Mouse (Mus musculus) liver (tissue): ENCODE measurements around the gene Awat1.

Source experiments
- DNase-seq: peaks from one replicate; pipeline ENCODE4 v3.0.0-alpha.2; 2020; ENCODE audit warnings: mixed read lengths

The Awat1 gene

GRCm38 (mm10) chrX:100571951-100572350, at the start of gene Awat1:
Gene Awat1 (plus strand): TSS chrX:100572251.
- DNase-seq, result no peak

- DNase-seq, result no peak
These were observed 47.6 kb upstream of the Awat1 start, which contains the start of gene Dgat2l6 for GRCm38 (mm10) chrX:100524471-100524870. Gene Dgat2l6 (plus strand): TSS chrX:100524838.

DNA sequence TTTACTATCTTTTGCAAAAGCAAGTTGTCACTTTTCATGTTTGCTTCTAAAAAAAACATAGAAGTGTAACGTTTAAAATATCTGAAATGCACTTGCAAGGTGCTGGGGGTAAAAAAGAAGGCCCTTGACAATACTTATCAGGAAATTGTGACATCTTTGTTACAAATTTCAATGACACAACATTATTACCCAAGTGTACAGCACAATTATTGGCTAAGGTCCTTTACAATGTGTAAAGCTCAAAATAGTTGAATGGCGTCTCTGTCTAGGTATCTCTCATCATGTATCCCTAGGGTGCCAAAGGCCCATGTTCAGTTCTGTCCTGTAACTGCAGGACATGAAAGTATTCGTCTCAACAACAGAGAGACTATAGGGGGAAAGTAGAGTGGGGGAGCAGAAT, 16.0 kb upstream of the Awat1 start:
- no peak for DNase-seq

DNA sequence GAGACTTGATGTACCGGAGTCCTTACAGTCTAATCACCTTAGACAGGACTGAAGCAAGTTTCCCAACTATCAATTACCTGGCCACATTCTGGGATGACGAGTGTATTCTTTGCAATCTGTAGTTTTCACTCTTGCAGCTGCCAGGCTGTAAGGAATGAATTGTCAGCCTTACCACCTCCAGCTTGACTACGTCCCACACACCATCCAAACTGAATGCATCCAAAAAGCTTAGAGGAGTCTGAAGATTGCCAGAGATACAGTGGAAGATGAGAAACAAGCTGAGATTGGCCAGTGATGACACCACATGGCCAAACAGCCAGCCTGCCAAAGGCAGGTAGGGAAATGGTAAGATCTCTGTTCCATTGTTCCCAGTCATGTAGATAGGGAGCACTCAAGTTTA, 6.4 kb upstream of the Awat1 start:
- DNase-seq, result no peak

GRCm38 (mm10) chrX:100594791-100595190, 22.7 kb downstream of the Awat1 start, which contains the start of gene P2ry4:
Gene P2ry4 (minus strand): TSS chrX:100594869.
- no peak for DNase-seq

GRCm38 (mm10) chrX:100597439-100597838, 25.4 kb downstream of the Awat1 start:
- peak; percentile 36 for DNase-seq

GRCm38 (mm10) chrX:100599755-100600154, 27.7 kb downstream of the Awat1 start:
- DNase-seq, result no peak

- no peak for DNase-seq
These were observed 33.3 kb downstream of the Awat1 start, which contains the start of gene Arr3 for GRCm38 (mm10) chrX:100605314-100605713. Gene Arr3 (plus strand): TSS chrX:100605497.

- DNase-seq, result no peak
These were observed 46.4 kb downstream of the Awat1 start for GRCm38 (mm10) chrX:100618488-100618887.

- no peak for DNase-seq
These were observed 49.3 kb downstream of the Awat1 start for GRCm38 (mm10) chrX:100621366-100621765.

- peak; percentile 10 for DNase-seq
These were observed 52.2 kb downstream of the Awat1 start for GRCm38 (mm10) chrX:100624242-100624641.

- no peak for DNase-seq
These were observed 53.1 kb downstream of the Awat1 start for GRCm38 (mm10) chrX:100625146-100625545.

DNA sequence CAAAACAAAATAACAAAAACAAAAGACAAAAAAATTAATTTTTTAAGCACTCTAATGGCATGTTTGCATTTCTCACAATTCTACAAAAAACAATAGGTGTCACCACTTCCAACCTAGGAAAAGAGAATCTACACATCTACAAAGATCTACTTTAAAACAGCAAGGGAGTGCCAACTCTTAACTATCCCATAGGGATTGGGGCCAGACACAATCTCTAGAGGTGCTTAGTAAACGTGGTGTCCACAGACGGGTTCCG, 53.4 kb downstream of the Awat1 start, which contains the start of gene Kif4:
Gene Kif4 (plus strand): TSS at position 192 of the 256 bp plus-strand sequence.
- DNase-seq, result no peak

GRCm38 (mm10) chrX:100625802-100626793, 54.0 kb downstream of the Awat1 start, which contains the start of gene Pdzd11:
Gene Pdzd11 (minus strand): TSS chrX:100626568.
- DNase-seq, result peak; percentile 93
